Mouse (Mus musculus) C2C12 (cell line): Measurements from ENCODE around the gene Ccdc160.

ENCODE experiments used
- CTCF ChIP-seq: IDR thresholded peaks from one replicate; pipeline ENCODE4 v1.5.1; 2011; ENCODE audit not compliant: control insufficient read depth, insufficient read depth, insufficient read length
- MAX ChIP-seq: IDR thresholded peaks from one replicate; pipeline ENCODE4 v1.6.1; 2011; ENCODE audit warnings: mild to moderate bottlenecking, control low read depth
- MYOD1 ChIP-seq: IDR thresholded peaks from one replicate; pipeline ENCODE4 v1.6.1; 2011; ENCODE audit warnings: low read depth; ENCODE audit not compliant: control insufficient read depth, insufficient read length

DNA sequence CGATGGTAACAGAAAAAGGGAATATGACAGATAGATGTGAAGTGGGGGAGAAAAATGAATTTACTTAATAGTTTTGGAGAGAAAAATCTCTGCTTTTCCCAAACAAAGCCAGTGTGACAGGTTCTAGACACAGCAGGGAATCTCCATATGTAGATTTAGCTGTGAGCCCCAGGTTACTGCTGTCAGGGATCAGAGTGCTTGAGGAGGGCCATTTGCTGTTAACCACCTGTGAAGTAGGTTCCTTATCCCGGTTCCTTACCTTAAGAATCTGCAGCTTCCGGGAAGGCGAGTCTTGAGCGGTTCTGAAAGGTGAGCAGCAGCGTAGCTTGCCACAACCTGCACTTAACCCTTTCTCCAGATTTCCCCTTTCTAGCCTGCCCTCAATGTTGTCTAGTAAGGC, 1.9 kb downstream of the Ccdc160 start:
- TF ChIP-seq MYOD1, result no peak
- no peak for TF ChIP-seq CTCF
- no peak for TF ChIP-seq MAX
